Mouse (Mus musculus): ENCODE measurements around the gene Zfp609.

Zfp609 gene

DNA sequence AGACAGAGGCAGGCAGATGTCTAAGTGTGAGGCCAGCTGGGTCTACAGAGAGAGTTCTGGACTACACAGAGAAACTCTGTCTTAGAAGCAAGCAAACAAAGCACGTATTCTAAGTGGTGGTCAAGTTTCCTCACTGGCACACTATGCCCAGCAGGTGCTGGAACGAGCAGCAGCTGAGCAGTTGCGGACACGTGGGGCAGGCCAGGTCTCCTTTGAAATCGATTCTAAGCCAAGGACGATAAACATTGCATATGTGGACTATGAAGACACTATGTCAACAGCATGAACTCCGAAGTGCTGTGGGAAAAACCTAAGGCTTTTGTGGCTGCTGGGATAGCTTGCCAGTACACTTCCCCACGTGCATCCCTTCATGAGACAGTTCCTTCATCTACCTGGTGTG lies 67.4 kb downstream of the Zfp609 start:
- no peak for DNase-seq (ENCODE audit: low spot score)

DNA sequence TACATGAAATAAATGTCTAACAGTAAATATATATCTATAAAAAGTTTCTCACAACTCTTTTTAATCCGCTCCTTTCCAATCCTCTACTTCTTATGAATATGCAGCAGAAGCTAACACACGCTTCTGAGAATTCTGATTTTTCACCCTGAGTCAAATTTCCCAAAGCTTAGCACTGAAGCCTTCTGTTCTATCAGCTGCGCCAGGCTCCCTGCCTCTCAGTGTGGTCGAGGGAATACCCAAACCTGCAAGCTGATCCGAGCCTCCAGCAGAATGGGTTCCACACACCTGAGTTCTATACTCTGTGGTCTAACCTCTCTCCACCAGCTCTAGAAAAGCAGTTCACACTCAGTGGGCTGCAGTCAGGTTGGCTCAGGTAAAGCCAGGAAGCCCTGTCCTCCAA lies 68.1 kb downstream of the Zfp609 start:
- no peak for DNase-seq (ENCODE audit: low spot score)

DNA sequence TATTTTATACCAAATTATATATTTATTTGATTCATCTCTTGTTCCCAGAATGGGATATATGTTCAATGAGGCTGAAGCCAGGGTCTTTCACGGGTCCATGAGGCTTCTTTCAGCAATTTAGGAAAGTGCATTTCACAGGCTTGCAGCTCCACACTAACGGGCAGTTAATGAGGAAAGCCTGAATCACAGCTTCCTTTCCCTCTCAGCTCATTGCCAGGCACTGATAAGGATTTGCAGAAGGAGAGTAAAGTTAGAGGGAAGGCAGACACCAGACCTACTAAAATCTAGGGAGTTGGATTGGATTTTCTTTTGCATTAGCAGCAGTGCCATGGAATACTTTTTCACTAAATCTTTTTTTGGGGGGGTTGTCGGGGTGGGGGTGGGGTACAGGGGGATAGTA lies 69.5 kb downstream of the Zfp609 start:
- DNase-seq (ENCODE audit: low spot score): no peak

DNA sequence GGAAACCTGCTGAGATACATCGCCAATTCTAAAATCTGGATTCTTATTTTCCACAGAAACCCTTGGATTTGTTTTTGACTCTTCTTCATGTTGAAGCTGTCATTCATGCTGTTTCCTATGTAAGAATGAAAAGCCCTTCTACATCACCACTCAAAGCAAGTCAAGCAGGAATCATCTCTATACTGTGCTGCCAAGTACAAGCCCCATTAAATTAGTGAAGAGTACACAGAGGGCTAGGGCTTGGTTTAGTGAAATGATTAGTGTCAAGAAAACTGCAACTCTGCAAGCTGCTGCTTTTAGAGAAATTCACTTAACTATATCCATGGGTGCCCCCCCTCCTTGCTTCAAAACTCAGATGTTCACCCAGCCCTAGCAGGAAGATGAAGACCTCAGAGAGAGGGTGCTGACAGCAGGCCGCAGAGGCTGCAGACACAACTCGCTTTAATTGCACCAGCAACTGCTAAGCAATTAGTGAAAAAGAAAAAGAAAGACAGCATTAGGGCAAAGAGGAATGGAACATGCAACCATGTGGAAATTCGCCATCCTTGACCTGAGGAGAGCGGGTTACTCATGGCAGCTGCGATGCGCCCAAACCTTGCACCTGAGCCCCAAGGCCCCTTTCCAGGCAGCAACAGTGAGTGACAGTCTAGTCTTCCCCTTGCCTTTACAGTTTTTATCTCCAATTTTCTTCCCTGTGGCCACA lies 71.5 kb downstream of the Zfp609 start:
- DNase-seq (ENCODE audit: low spot score): no peak

DNA sequence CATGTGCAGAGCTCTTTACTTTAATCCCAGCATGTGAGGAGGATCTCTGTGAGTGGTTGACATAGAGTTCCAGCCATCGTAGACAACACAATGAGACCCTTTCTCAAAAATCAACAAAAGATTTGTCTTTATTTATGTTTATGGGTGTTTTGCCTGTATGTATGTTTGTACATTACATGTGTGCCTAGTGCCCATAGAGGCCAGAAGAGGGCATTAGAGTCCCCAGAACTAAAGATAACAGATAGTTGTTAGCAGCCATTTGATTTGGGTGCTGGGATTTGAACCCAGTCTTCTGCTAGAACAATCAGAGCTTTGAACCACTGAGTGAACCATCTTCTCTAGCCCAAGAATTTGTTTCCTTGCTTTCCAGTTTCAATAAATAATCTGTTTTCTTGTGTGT lies 72.2 kb downstream of the Zfp609 start:
- no peak for DNase-seq (ENCODE audit: low spot score)

DNA sequence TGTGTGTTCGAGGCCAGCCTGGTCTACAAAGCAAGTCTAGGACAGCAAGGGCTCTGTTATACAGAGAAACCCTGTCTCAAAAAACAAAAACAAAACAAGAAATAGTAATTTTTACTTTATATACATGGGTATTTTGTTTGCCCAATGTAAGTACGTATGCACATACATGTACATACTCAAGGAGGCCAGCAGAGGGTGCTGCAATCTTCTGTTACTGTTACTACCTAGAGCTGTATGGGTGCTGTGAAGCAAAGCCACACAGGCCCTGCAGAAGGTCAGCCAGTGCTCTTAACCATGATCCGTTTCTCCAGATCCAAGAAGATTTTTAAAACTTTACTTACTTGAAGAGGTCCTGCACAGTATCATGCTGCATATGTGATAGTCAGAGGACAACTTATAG lies 74.7 kb downstream of the Zfp609 start:
- DNase-seq (ENCODE audit: low spot score): no peak

DNA sequence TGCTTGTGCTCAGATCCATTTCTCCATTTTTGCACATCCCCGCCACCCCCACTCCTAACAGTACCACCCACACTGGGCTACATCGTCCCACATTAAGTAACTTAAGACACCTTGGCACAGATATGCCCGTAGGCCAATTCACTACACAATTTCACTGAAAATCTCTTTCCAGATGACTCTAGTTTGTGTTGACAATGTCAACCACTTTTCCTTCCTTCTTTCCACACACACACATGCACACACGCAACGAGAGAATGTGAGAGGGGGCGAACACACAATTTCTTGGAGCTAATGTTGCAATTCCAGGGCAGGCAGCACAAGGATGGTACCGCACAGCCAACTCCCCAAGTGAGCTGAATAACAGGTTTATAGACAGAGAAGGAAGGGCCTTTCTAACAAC lies 75.5 kb downstream of the Zfp609 start:
- DNase-seq (ENCODE audit: low spot score): no peak

DNA sequence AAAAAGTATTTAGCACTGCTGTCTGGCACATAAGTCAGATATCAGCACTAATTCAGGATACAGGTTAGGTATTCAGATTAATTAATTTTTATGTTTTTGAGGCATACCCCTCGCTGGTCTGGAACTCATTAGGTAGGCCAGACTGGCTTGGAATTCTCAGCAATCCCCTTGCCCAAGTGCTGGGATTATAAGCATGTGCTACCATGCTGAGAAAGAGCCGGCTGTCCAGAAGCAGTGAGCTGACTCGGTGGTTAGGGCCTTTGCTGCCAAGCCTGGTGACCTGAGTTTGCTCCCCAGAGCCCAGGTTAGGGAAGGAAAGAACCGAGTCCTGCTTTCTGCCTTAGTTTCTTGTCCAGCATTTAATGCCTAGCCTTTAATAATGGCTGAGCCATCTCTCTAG lies 79.3 kb downstream of the Zfp609 start:
- DNase-seq (ENCODE audit: low spot score): no peak

DNA sequence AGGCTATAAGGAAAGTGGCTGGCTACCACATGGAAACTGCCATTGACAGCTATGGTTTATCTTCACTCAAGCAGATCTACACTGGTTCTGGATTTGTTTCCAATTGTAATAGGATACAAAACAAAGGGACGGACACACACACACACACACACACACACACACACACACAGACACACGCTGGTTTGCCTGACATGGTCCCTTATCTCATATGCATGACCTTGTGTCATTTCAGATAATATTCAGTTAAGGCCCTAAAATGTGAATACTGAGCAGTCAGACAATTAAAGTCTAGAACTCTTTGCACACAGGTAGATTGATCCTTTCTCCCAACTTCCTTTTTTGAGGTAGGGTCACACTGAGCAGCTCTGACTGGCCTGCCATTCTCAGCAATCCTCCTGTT lies 80.9 kb downstream of the Zfp609 start:
- no peak for DNase-seq (ENCODE audit: low spot score)

DNA sequence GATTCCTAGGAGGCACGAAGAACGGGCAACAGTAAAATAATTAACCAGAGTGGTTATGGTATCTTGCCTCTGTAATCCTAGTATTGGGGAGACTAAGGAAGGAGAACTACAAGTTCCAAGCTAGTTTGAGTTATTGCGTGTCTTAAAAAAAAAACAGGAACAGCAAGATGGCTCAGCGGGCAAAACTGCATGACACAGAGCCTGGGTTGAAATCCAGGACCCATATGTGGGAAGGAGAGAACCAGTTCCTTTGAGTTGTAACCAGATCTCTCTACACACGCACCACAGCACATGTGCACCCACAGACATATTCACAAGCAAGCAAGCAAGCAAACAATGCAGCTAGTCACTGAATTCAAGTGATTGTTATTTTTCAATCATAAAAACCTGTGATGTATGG lies 81.9 kb downstream of the Zfp609 start:
- DNase-seq (ENCODE audit: low spot score): no peak

DNA sequence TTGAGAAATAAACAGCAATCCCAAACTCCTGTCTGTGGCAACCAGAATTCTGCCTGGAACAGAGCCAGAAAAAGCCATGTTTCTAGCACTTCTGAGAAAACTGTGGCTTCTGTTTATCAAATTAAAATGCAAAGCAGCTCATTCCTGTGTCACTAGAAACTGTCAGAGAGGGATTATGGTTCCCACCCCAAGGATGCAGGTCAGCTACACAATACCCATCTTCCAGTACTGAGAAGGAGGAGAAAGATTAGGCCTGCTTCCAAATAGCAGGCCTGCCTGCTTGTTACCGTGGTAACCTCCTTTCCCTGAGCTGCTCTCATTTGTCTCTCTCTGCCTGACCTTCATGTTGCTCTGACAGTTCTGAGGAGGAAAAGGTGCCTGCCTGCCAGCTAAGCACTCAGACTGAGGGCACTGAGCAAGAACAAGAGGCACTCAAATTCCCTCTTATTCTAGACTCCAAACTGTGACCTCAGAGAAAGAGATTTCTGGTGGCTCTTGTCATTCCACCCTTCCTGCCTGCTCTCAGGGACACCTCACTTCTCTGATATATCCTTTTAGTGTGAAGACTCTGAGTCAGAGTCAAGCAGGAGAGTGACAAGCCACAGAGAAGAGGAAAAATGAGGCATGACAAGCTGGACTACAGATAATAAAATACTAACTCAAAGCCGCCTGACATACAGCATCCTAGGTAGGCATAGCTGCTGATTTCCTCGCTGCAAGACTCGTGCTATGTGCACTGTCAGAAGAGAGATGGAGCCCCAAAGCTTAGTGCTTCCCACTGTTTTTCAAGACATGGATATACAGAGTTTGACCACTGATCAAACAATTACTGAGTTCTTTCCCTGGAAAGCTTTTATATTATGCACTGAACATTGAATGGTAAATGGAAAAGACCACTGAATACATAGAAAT lies 82.9 kb downstream of the Zfp609 start:
- no peak for DNase-seq (ENCODE audit: low spot score)

DNA sequence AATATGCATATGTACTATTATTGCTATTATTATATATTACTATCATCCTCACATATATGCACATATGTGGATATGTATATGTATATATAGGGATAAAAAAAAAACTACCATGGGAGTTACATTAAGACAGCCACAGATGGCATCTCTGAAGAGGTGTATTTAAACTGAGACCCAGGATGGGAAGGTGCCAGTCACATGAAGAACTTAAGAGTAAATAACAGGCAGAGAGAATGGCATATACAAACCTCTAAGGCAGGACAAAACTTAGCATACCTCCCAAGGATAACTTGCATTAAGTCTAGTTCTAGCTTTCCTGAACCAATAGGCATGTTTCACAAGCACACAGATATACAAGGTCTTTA lies 83.6 kb downstream of the Zfp609 start:
- no peak for DNase-seq (ENCODE audit: low spot score)

DNA sequence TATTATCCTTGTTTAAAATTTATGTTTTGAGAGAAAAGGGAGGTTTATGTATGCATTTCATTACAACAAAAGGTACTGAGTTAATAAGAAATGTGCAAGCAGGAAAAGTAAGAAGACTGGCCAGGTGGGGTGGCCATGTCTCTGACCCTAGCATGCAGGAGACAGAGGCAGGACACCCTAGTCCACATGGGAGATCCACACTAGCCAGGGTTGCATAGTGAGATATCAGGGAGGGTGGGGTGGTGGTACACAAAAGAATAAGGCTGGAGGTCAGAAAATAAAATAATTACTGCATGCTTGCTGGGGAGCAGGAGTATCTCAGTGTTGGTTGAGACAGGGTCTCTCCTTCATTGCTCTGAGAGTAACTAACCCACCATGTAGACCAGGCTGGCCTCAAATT lies 84.0 kb downstream of the Zfp609 start:
- DNase-seq (ENCODE audit: low spot score): no peak

DNA sequence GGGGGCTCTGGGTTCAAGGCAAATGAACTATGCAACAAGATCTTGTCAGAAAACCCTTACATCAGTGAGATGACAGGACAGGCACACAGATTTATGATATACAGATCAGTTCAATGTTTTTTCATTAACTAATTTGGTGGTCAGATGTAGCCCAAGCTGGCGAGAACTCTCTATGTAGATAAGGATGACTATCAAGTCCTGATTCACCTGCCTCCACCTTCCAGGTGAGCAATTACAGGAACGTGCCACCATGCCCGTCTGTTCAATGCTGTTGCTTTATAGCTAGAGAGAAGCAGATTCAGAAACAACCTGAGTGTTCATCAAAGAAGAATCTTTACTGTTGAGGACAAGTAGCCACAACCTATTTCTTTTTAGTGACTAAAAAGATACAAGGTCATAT lies 84.6 kb downstream of the Zfp609 start:
- DNase-seq (ENCODE audit: low spot score): no peak

DNA sequence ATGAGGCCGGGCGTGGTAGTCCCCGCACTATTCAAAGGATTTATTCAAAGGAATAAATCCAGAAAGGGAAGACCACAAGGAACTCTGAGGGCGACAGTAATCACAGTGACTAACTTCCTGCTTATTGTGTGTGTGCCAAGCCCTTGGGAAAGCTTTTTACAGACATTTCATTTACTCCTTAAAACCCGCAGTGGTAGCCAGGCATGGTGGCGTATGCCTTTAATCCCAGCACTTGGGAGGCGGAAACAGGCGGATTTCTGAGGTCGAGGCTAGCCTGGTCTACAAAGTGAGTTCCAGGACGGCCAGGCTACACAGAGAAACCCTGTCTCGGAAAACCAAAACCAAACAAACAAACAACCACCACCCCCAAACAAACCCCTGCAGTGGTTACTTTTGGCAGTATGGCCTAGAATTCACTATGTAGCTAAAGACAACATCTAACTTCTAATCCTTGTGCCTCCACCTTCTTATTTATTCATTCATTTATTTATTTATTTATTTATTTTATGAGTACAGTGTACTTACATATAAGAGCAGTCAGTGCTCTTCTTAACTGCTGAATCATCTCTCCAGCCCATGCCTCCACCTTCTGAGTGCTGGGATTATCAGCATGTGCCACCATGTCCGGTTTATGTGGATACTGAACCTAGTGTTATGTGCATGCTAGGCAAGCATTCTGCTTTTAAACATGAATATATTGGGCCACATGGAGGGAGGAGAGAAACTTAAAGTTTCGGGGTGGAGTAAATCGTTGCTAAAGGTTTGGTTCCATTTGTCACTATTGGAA lies 86.1 kb downstream of the Zfp609 start:
- no peak for DNase-seq (ENCODE audit: low spot score)

DNA sequence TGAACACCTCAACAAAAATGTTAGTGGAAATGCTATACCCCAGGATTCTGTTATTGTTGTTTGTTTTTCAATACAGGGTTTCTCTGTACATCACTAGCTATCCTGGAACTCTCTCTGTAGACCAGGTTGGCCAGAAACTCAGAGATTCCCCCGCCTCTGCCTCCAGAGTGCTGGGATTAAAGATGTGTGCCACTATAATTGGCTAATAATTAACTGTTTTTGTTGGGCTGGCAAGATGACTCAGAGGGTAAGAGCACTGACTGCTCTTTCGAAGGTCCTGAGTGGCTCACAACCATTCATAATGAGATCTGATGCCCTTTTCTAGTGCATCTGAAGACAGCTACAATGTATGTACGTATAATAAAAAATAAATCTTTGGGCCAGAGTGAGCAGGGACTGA lies 92.4 kb downstream of the Zfp609 start:
- no peak for DNase-seq (ENCODE audit: low spot score)

DNA sequence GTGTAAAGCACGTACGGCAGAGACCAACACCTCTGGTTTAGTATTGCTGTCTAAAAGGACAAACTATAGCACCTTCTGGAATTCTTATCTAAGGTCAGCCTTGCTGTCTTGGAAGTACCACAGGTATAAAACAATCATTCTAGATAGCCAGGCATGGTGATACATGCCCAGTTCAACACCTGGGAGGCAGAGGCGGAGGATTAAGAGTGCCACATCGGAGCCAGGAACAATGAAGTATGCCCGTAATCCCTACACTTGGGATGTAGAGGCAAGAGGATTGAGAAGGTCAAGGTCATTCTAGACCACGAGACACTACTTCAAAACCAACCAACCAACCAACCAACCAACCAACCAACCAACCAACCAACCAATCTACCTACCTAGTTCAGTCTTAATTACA lies 98.8 kb downstream of the Zfp609 start:
- no peak for DNase-seq (ENCODE audit: low spot score)

DNA sequence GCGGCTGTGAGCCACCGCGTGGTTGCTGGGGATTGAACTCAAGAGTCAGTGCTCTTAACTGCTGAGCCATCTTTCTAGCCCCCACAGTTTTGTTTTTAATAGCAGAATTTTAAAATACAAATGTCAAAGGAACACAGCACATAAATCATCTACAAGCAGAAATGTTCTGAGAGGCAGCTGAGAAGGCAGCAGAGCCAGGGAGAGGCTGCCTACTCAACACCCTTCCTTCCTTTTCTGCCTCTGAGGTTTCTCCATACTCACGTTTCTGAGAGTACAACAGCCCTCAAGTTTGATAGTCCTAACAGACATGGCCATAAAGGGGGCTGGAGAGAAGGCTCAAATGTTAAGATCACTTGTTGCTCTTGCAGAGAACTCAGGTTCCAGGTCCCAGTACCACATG lies 99.9 kb downstream of the Zfp609 start:
- no peak for DNase-seq (ENCODE audit: low spot score)

DNA sequence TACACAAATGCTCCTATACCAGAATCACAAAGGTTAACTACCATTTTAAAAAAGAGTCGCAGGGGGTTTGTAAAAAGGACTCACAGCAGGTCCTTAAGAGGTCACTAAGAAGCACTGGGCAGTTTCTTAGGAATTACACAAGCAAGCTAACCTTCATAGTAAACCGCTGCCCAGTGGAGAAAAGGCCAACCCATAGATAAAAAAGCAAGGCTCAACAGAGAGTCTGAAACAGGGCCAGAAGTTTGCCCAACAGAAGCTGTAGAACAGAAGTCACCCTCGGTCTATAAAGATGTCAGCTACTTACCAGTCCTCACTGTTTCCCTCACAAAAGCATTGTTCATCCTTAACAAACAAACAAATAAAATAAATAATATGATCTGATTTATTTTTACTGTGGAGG lies 100.9 kb downstream of the Zfp609 start:
- no peak for DNase-seq (ENCODE audit: low spot score)

DNA sequence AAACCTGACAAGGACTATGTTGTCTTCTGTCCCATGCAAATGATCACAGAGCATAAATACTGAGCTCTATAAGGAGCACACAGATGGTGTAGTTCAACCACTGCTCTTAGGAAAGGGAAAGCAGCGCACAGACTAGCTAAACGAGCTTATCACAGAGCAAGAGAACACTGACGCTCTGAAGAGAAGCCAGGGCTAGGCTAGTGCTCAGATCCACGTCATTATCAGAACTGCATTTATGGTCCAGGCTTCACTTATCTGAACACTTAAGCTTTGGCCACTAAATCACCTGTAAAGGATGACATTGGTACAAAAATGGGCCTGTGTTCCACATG lies 102.1 kb downstream of the Zfp609 start:
- no peak for DNase-seq (ENCODE audit: low spot score)

DNA sequence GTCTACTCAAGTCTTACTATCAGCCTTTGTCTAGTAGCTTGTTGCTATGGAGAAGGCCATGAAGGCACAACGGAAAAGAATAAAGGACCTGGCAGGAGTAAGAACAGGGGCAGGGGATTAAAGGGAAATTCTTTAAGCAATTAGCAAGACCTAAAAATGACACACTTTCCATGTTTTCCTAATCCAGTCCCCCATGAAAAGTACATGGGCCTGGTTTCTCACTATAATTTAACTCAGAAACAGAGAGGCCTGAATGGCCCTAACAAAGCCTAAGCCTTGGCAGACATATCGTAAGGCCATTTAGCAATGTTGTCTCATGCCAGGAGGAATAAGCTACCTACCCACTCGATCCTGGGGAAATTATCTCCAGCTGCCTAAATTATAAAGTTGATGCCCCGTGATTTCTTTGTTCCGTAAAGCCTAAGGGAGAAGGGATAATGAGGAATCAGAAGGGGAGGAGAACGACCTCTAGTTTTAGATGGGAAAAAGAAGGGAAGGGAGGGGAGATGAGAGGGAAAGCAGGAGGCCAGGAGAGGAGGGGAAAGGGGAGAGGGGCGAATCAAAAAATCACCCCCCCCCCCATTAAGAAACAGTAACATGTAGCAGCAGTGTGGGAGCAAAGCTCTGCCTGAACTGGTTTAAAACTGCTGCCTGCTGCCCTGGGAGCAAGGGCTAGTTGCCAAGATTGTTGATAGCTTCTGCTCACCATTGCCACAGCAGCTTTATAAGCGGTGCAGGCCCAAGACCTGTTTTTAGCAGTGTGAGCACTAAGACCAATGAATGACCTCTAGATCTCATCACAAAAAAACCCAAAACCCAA lies 102.7 kb downstream of the Zfp609 start:
- peak; percentile 48 for DNase-seq (ENCODE audit: low spot score)

DNA sequence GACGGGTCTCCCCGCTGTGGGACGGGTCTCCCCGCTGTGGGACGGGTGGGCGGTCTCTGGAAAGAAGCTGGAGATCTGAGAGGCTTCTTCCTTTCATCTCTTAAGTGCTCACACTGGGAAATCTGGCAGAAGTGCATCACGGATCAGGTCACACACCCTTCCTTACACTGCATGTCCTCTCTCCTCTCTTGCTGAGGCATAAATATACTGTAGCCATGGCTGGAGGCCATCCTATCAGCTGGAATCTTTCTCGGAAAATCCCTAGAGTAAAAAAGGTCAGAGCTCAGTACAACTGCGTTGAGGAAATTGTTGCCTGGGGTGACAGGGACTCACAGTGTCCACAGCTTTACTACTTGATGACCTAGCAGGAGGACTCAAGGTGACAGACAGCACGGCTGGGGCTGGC lies 106.2 kb downstream of the Zfp609 start:
- DNase-seq (ENCODE audit: low spot score): no peak

All from urinary bladder, postnatal 14 days (tissue).